Mouse (Mus musculus) monocyte, adult 2 months (primary cell): Measurements from ENCODE around the gene Ptgdr2.

ENCODE experiments used
- DNase-seq, 2 experiments: peaks; one replicate each; pipeline ENCODE4 v3.0.0; 2022; ENCODE audit warnings: low spot score in 2 of 2, low read depth in 1 of 2

The Ptgdr2 gene

DNA sequence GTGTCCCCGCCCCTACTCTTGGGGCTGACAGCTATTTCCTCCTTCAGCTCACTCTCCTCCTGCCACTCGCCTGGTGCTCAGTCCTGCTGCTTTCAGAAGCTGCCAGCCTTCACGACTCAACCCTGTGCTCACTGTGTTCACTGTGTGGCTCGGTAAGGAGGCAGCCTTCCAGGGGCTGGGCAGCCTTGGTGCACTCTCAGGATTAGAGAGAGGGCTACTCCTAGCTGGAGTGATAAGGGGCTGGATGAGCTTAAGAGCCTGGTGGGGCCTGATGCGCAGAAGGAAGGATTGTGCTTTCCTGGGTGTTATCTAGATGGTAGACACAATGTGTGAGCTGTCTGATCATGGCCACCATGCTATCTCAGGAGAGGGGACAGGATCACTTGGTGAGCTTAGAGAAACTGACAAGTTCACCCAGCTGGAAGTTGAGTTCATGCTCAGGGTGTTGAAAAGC lies at the start of gene Ptgdr2:
Ptgdr2 (plus strand) TSS at position 51 of the 454 bp plus-strand sequence.
- no peak for DNase-seq

DNA sequence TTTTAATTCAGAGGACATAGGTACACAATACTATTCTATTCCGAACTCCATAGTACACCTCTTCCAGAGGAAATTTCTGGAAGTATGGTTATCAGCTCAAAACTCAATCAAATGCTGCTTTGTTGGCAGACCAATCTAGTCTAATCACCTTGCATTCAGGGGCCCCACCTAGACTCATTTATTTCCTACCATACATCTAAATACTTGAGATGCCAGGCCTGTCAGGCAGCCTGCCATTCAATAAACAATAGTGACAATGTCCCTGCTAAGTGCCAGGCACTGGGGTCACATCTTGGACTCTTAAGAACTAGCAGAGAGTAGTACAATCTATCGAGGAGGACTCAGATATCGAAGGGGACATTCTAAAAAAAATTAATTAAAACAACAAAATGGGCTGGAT lies 44.8 kb upstream of the Ptgdr2 start:
- no peak for DNase-seq

DNA sequence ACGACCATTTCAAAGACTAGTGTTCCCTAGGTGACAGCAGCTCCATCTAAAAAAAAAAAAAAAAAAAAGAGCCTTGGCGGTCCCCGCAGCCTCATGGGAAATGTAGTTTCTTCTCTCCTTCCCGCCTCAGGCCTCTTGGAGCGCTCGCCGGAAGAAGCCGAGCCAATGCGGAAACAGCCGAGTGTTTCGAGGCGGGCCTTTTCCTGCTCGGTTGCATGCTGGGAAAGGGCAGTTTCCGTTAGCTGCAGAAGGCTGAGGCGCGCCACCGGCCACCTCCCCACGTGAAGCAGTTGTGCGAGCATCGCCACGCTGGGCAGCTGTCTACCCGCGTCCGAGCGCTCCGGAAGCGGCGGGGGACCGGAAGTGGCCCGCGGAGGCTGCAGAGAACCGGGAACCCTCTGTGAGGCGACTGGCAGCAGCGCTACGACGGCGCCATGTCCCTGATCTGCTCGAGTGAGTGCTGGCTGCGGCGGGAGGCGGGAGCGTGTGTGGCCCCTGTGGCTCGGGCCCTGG lies 41.9 kb upstream of the Ptgdr2 start, which contains the start of gene Prpf19:
Prpf19 (plus strand) TSS at position 216 of the 513 bp plus-strand sequence.
- DNase-seq = peak; percentile 88 to 91

DNA sequence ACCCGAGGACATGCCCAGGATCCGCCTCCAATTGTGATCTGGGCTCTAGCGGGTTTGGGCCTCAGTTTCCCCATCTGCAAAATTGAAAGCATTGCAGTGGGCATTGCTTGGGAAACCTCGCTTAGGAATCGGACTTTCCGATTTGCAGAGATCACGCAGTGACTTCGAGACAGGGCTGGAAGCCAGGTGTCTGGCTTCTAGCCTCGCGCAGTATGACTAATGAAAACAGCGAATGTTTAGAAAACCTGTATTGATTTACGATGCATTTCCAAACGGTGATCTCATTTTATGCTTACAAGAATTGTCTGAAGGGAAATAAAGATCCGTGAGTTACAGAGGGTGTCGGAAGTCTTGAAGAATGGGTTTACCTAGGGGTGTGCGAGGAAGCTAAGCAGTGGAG lies 41.3 kb upstream of the Ptgdr2 start:
- no peak for DNase-seq

DNA sequence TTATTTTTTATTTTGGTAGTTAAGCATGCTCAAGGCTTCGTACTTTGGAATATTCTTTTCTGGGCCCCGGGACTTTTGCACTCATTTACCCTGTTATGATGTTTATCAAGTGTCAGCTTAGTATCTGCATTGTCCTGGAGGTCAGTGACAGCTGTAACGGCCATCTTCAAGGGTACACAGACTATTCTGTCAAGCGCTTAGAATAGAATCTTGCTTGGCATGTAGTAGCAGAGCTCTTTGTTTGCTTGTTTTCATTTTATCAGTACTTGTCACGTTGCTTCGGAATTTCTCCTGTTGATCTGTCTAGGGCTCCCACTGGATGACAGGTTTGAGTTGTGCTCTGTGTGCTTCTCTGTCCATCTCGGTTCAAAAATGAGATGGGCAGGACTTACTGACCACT lies 40.1 kb upstream of the Ptgdr2 start:
- no peak for DNase-seq

DNA sequence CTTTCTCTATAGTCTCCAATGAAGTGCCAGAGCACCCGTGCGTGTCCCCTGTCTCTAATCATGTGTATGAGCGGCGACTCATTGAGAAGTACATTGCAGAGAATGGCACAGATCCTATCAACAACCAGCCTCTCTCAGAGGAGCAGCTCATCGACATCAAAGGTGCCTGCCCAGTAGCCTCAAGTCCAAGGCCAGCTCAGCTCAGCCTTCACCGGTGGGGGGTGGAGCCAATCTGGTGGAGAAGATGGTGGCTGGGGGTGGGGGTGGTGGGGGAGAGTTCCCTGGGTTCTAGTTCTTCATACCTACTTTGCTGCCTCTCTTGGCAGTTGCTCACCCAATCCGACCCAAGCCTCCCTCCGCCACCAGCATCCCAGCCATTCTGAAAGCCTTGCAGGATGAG lies 39.5 kb upstream of the Ptgdr2 start:
- DNase-seq = no peak

DNA sequence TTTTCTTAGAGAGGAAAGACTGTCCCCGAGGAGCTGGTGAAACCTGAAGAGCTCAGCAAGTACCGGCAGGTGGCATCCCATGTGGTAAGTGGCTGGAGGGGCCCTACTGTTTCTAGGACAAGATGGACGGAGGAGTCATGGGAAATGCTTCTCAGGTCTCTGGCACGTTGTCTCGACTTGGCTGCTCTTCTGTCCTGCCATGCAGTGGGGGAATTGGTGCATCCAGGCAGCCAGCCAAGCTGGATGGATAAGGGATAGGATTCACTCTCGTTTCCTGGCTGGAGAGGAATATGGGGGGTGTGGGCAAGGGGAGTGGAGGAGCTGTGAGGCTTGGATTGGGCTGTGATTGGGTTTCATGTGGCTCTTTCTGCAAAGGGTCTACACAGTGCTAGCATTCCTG lies 36.6 kb upstream of the Ptgdr2 start:
- DNase-seq = no peak

DNA sequence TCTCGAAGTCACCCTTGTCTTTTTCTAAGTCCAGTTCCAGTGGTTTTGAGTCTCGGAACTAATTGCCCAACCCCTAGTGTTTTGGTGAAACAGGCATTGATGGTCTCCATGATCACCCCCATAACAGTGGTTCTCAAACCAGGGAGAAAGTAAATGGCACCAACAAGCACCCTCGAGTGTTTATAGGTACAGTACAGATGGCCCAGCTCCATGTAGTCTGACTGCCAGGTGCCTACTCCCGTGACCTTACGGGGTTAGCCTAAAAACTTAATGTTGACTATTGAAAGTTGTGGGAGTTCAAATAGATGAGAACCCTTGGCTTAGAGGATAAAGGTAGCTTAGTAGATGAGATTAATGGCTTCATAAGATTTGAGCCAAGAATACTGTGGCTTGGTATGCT lies 35.9 kb upstream of the Ptgdr2 start:
- DNase-seq = no peak

DNA sequence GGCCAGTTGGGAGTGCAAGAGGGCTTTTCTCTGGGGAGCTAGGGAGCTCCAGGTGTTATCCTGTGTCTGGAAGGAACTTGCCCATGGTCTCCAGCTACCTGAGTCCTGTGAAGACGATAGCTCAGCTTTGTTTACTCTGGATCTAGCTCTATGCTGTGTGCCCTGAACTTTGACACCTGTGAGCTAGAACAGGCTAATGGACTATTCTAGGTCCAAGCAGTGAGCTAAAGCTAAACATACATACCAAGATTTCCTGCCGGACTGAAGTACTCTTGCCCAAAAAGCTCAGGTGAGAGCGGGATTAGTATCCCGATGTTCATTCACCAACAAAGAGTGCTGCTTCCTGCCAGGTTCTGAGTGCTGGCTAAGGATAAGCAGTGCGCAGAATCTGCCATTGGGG lies 32.4 kb upstream of the Ptgdr2 start:
- no peak for DNase-seq

DNA sequence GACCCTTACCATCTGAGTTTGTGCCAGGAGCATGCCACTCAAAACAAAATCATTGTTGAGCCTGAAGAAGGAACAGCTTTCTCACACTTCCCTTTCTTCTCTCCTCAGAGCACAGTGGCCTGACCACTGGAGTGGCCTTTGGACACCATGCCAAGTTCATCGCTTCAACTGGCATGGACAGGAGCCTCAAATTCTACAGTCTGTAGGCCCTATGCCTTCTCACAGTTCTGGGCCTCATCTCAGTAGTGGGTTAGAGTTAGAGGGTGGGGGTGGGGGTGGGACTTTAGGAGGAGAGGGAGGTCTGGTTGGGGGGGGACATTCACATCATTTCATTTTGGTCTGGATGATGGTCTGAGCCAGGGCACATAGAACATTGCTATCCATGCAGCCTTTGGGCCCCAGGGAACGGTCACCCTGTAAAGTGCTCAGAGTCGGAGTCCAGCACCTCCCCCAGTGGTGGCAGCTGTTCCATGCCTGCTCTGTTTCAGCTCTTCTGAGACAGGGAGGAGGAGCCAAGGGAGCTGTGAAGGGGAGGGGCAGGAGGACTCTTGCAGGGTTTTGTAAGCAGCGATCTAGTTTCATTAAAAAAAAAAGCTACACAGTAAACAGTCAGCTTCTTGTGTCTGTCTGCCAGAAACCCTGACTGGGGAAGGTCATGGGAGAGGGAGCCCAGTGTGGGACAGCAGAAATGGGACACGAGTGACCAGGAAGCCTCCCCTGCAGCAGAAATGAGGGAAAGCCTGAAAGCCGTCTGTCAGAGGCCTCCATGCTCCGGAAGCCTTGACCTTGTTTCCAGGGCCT lies 31.8 kb upstream of the Ptgdr2 start:
- DNase-seq = no peak

DNA sequence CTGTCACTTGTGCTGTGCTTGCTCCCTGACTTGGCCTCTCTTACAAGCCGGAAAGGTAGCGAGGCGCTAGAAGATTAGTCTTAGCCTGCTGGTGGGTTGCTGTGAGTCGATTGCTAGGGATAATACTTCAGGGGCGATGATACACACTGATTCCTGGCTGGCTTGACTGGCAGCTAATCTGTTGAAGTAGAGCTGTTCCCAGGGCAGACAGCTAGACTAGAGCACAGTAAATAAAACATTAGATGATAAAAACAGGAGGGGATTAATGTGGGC lies 31.3 kb upstream of the Ptgdr2 start:
- no peak for DNase-seq

DNA sequence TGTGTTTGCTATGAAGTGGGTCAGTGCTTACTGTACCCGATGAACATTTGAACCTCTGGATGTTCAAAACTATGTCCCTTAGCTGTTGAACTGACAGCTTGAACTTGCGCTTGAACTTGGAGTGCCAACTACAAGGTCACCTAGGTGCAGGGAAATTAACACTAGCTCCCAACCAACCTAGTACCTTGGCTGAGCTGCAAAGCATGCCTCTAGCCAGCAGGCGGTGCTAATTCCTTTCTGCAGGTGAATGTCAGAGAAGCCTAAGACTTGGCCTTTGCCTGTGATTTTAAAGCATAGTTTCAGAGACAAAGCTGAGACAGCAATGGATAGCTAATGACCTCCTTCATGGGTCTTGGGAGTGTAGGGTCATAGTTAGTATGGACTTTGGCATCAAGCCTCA lies 29.1 kb upstream of the Ptgdr2 start:
- peak in 1 of 2 experiments; percentile 22 for DNase-seq

DNA sequence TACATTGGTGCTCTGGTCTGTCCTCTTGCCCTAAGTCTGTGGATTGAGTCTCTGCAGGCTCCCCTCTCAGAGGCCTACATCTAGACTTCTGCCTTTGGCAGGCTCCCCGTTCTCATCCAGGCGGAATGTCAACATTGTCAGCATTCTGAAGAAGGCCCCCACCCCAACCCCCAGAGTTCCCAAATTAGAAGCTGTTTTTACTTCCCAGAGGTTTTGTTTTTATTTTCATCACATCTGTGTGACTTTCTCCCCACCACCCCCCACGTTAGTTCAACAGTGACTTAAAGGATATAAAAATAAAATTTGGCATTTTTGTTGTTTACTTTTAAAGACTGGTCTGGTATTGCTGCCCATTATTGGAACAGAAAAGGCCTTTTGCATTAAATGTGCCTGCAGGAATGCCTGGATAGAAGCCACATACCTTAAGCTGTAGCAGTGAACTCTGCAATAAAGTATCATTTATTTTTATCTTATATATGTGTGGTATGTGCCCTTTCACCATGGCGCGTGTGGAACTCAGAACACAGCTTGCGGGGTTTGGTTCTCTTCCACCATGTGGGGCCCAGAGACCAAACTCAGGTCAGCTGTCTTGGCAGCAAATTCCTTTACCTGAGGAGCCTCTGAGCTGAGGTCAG lies 27.8 kb upstream of the Ptgdr2 start:
- DNase-seq = no peak

DNA sequence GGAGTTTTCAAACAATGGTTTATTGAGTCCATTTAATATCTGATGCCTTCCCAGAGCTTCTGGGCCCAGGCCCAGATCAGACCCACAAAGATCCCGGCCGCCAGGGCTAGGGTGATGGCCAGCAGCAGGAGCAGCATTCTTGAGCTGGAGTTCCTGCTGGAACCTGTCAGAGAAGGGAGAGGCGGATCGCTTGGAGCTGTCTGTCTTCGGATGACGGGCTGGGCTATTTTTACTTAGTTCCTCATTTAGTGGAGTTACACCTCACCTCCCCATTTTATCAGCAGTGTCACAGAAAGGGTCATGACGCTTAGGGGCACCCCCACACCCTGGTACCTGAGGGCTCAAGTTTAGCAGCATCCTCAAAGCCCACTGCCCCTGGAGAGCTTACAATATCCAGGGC lies 22.7 kb upstream of the Ptgdr2 start:
- no peak for DNase-seq

DNA sequence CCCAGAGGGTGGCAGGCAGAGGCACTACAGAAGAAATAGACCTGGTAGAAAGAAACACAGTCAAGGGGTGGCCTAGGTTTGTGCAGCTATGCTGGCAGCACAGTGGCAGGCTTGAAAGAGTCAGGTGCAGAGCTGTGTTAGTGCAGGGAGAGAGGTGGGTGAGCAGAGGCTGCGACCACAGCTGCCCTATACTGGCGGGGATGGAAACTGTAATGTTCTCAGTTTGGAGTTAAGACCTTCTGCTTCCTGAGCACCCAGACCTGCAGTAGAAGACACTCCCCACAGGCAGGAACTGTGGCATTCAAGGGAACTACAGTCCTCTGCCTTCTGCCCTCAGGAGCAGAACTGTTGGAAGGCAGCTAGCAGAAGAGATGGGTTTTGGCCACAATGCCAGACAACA lies 22.1 kb upstream of the Ptgdr2 start:
- DNase-seq = no peak

DNA sequence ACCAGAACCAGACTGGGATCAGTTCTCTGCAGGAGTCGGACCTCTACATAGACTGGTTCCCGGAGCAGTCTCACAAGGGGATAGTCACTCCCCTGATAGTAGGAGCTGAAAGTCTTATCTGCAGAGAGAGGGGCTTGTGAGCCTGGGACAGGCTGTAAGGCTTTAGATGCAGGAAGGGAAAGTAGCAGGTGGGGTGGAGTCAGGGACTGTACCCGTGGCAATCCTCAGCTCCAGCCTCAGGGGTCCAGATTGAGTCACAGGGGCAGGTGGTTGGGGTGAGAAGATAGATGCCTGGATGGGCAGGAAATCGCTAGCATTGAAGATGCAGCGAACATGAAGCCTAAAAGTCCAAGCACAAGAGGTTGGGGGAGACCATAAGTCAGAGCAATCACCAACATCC lies 20.5 kb upstream of the Ptgdr2 start:
- no peak for DNase-seq

DNA sequence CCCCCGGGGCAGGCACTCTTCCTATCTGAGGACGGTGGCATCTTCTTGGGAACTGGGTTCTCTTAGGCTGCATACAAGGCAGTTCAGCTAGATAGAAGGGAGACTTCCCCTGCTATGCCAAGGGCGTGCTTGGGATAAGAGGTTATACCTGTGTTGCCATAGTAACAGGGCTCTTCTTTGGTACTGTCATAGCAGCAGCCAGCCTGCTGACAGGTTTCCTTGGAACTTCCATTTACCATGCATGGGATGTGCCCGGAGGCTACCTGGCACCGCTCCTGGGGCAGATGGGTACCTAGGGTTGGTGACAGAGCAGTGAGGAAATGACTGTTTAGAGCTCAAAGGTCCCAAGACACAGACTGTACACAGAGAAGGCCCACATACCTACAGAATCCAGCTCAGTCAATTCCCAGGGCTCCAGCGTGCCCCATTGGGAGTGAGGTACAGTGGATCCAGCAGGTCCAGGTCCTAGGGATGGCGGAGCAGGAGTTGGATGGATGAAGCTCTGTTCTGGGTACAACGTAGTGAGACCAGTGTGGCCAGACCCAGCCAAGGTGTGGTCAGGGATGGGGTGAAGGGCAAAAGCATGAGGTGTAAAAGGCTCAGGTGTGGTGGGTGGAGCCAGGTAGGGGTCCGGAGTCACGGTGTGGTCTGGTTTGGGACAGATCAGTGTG lies 18.5 kb upstream of the Ptgdr2 start:
- no peak for DNase-seq

DNA sequence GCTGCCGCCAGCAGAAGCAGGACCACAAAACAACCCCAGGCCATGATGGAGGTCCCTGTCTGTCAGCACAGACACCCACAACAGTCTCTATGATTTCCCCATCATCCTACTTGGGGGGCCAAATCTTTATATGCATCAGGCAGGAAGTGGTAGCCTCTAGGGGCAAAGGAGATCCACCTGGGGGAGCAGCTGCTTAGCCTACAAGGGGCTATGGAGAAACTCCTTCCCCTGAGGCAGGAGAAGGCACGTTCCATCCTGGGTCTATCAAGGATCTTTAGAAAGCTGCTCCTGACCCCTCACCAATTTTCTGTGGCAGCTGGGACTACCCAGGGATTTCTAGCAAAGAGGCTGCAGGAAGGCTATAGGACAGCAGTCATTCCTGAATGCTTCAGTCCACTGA lies 16.4 kb upstream of the Ptgdr2 start, which contains the start of gene Zp1:
Zp1 (minus strand) TSS at position 101 of the 400 bp plus-strand sequence.
- no peak for DNase-seq

DNA sequence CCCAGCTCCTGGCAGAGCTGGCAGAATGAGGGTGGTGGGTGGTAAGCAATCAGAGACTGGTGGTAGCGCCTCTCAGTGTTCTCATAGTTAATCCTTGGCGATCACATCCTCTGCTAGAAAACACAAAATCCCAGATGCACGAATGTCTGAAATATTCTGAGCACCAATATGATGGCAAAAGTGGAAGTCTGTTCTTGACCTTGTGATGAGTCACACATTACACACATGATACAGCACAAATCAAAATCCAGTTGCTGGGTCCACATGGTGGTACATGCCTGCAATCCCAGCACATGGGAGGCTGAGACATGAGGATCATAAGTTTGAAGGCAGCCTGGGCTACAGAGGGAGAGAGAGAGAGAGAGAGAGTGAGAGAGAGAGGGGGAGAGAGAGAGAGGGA lies 15.9 kb upstream of the Ptgdr2 start:
- DNase-seq = no peak

DNA sequence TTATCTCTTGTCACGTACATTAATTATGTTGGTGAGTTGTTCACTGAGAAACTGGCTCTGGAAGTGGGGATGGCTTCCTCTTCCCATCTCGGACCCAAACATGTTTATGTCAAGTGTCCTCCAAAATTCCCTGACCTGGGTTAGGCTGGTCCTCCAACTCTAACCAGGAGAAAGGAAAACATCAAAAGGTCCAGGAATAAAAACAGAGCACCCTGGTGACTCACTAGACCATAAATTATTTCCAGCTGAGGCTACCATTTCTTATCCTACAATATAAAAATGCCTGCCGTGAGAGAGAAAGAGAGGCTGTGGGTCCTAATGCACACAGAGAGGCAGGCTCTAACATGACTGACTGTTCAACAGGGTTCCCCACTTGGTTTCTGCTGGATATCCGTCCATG lies 12.7 kb upstream of the Ptgdr2 start:
- DNase-seq = no peak

DNA sequence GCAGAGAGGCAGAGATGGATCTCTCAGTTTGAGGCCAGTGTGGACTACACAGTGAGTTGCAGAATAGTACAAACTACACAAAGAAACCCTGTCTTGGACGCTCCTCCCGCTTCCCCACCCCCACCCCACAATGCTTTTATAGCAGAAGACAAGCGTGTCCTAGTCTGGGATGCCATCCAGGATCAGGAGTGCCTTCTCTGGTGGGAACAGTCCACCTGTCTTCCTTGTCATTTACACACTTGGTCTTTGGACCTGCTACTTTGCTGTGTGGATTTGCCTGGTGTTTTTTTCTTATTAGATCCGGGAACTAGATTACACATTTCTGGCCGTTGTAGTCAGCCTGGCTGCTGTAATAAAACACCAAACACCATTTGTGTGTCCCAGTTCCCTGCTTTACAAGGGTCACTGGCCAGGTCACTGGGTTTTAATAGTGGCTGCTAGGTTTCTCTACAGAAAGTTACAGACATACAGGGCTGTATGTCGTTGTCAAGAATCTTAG lies 10.8 kb upstream of the Ptgdr2 start:
- DNase-seq = no peak

DNA sequence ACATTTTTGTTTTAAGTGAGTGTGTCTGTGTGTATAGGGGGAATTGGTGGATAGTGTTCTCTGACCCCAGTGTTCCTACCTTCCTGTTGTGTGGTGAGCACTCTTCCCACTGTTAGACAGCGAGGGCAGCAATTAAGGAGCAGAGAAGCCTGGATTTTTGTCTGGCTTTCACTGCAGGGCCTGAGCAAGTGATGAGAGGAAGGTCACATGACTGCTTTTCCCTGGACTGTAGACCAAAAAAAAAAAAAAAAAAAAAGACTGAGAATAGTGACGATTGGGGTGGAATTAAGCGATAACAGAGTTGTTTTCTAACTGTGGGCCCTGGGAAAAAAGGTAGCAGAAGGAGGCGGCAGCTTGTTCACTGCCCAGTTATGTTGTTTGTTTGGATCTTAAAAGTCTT lies 10.3 kb upstream of the Ptgdr2 start:
- no peak for DNase-seq
